Comparison of ENCODE assay signal across 20 mouse cellular contexts in genomic region chr13:16659894-16660293, GRCm38 (mm10).
DNase-seq lines count a peak whose midpoint lies in the region; ATAC-seq and TF ChIP-seq lines count a peak whose summit lies in the region.
"Had no signal": no experiment of that assay in that cellular context is flagged by ENCODE, and none has a peak within 500 bp of the region (broad histone marks: within the 10 kb centered on the region; RNA-seq: fewer than 3 reads in every experiment).

No protein-coding gene starts in this region.

- TF ChIP-seq CTCF in brain, embryonic 14.5 days (IDR thresholded peaks at IDR 0.05; ENCODE audit: borderline replicate concordance, extremely low read depth, insufficient read depth, insufficient read length) = no peak
- no peak for TF ChIP-seq CTCF in layer of hippocampus, adult 2 months (conservative IDR thresholded peaks at IDR 0.05)
- TF ChIP-seq CTCF in intestine, postnatal 0 days (IDR thresholded peaks at IDR 0.05; ENCODE audit: low read depth) = no peak

- WGBS in intestine, postnatal 0 days = 70% methylated on average over 6 of the region's 6 CpGs

- intact Hi-C loops in heart, postnatal 36 days (cut with DNase I) = no loop called here

- DNase-seq in heart, postnatal 4 days = peak; percentile 7
- DNase-seq in heart, postnatal 36 days = no peak
- peak; percentile 58 for DNase-seq in brain, embryonic 14.5 days (ENCODE audit: low read depth)
- DNase-seq in layer of hippocampus, adult 2 months (ENCODE audit: low spot score in 2 of 2) = peak; percentile 44 to 60
- DNase-seq in lung, postnatal 10 days = no peak
- no peak for DNase-seq in adrenal gland, adult 2 months
- DNase-seq: adrenal gland, postnatal 36 days; gastrocnemius, postnatal 10 days; kidney, adult 9 months; kidney, postnatal 4 days; retina, postnatal 1 day; thymus, adult 2 months had no signal

- no peak overlapping the region for H3K9ac ChIP-seq in intestine, postnatal 0 days (ENCODE audit: low read depth, low read length)
- H3K9ac ChIP-seq: liver, embryonic 14.5 days; neural tube, embryonic 15.5 days had no signal

- ATAC-seq in intestine, postnatal 0 days = no peak
- ATAC-seq: CD4-positive, CD25-positive, alpha-beta regulatory T cell, adult 4 months; hindbrain, postnatal 0 days; lung, postnatal 0 days had no signal

- H3K4me3 ChIP-seq in layer of hippocampus, adult 2 months = no peak overlapping the region
- H3K4me3 ChIP-seq in myocyte = no peak overlapping the region
- H3K4me3 ChIP-seq in intestine, postnatal 0 days (ENCODE audit: low read depth, low read length) = no peak overlapping the region
- H3K4me3 ChIP-seq: megakaryocyte, embryonic 14.5 days; neural tube, embryonic 15.5 days had no signal

- H3K4me2 ChIP-seq in myocyte (ENCODE audit: low read depth) = peak overlapping the region; percentile 47
- H3K4me2 ChIP-seq in intestine, postnatal 0 days (replicated peaks; ENCODE audit: low read depth) = no peak overlapping the region
- H3K4me2 ChIP-seq: neural tube, embryonic 15.5 days had no signal

- no peaks in the 10 kb centered on the region for H3K36me3 ChIP-seq in myocyte (ENCODE audit: control insufficient read depth, insufficient read depth)
- H3K36me3 ChIP-seq in intestine, postnatal 0 days (ENCODE audit: control insufficient read depth, insufficient read depth) = no peaks in the 10 kb centered on the region
- H3K36me3 ChIP-seq: neural tube, embryonic 15.5 days had no signal

- no peaks in the 10 kb centered on the region for H3K79me2 ChIP-seq in myocyte (ENCODE audit: control insufficient read depth, insufficient read depth)

- H3K4me1 ChIP-seq in intestine, postnatal 0 days (replicated peaks; ENCODE audit: control insufficient read depth, insufficient read depth, low read length) = no peaks in the 10 kb centered on the region
- H3K4me1 ChIP-seq: megakaryocyte, embryonic 14.5 days; neural tube, embryonic 15.5 days had no signal

- peak overlapping the region; percentile 33 for H3K27ac ChIP-seq in layer of hippocampus, adult 2 months
- no peak overlapping the region for H3K27ac ChIP-seq in intestine, postnatal 0 days (ENCODE audit: low read depth, low read length)
- H3K27ac ChIP-seq: hindbrain, postnatal 0 days; liver, embryonic 14.5 days; neural tube, embryonic 15.5 days had no signal

- H3K9me3 ChIP-seq in intestine, postnatal 0 days (ENCODE audit: control insufficient read depth) = no peaks in the 10 kb centered on the region
- H3K9me3 ChIP-seq: megakaryocyte, embryonic 14.5 days; neural tube, embryonic 15.5 days had no signal

- no peak overlapping the region for H3ac ChIP-seq in myocyte (ENCODE audit: control insufficient read depth, insufficient read length)

- H3K27me3 ChIP-seq in myocyte (ENCODE audit: control insufficient read depth, insufficient read depth, insufficient read length) = no peaks in the 10 kb centered on the region
- H3K27me3 ChIP-seq in intestine, postnatal 0 days (replicated peaks; ENCODE audit: control insufficient read depth, insufficient read depth, low read length) = no peaks in the 10 kb centered on the region
- H3K27me3 ChIP-seq: megakaryocyte, embryonic 14.5 days; neural tube, embryonic 15.5 days had no signal

- no peak for TF ChIP-seq POLR2A in brain, embryonic 14.5 days (IDR thresholded peaks at IDR 0.05; ENCODE audit: borderline replicate concordance, extremely low read depth, insufficient read depth, insufficient read length, poor library complexity, severe bottlenecking)
- no peak for TF ChIP-seq POLR2A in myocyte (IDR thresholded peaks at IDR 0.05; ENCODE audit: insufficient read length, low read depth)

TF ChIP-seq in myocyte, 11 proteins besides CTCF, POLR2A, EP300 and RAD21:
- TF ChIP-seq MYOG (IDR thresholded peaks at IDR 0.05; ENCODE audit: control insufficient read depth in 1 of 3, insufficient read depth in 1 of 3, insufficient read length in 2 of 3, low read depth in 2 of 3) (peak in 1 of 3 experiments; percentile 68), E2F4 (IDR thresholded peaks at IDR 0.05; ENCODE audit: insufficient read depth) (no peak), MYOD1 (IDR thresholded peaks at IDR 0.05; ENCODE audit: control insufficient read depth in 1 of 3, insufficient read length in 2 of 3, low read depth in 2 of 3) (peak in 2 of 3 experiments; percentile 74 to 81)
TF ChIP-seq in myocyte: peak in this region for 2.

Comparison
In these comparisons a context has a peak if more than half of its experiments do, and no peak if none do; other contexts are left out.
1. DNase-seq: peak in heart, postnatal 4 days (single experiment), brain, embryonic 14.5 days (single experiment) and layer of hippocampus, adult 2 months (2 of 2); none in heart, postnatal 36 days (0 of 2), lung, postnatal 10 days (single experiment) and adrenal gland, adult 2 months (single experiment).